Mouse (Mus musculus): ENCODE data around the gene Slc22a1.

Gene Slc22a1

GRCm38 (mm10) chr17:12630976-12631730 is 44.5 kb downstream of the Slc22a1 start:
- DNase-seq: no peak

- no peak for DNase-seq
Observed at GRCm38 (mm10) chr17:12627983-12628382, 47.6 kb downstream of the Slc22a1 start.

DNA sequence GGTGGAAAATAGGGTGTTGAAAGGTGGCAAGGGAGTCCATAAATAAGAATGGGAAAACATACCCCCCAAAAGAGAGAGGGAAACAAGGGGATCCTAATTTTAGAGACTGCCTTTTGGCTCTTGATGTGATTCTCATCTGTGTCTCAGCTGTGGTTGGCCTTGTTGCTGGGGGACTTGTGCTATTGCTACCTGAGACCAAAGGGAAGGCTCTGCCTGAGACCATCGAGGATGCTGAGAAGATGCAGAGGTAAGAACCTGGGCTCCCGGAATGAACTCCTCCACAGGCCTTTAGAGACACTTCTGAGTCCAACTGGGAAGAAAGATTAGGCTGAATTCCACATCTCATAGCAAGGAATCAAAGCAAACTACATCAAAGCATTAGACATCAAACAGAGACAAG is 56.0 kb downstream of the Slc22a1 start:
- DNase-seq: no peak

DNA sequence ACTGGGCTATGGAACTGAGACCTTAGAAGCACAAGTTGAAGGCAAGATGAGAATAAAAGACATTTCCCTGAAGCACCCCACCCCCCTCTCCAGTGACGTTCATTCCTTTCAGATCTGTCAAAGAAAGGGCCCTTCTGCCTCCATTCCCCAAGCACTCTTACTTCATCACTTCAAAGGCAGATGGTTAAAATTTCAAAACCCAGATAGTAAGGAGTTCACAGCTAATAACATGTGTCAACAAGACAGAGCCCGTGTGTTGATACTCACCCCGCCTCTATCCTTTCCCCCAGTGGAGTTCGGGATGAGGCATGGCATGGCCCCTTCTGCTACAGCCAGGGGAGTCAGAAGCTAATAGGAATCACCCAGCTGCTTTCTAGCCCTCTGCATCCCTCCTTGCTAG is 60.2 kb downstream of the Slc22a1 start:
- DNase-seq: no peak

GRCm38 (mm10) chr17:12614511-12615385 is 60.9 kb downstream of the Slc22a1 start:
- DNase-seq: no peak

DNA sequence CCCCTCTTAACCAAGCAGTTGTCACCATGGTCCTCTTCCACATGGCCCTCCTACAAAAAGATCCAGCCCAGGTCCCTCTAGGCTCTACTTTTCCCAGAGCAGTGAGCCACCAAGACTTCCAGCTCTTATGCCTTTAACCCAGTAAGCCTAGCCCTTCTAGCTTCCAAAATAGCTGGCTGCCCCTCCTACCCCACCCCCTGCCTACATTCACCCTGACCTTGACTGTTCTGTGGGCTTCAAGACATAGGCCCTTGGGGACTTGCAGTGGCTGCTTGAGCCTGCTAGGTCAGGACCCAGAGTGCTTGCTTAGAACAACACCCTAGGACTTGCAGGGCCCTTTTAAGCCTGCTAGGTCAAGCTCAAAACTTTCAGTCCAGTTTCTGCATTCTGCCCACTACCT is 68.4 kb downstream of the Slc22a1 start:
- no peak for DNase-seq

GRCm38 (mm10) chr17:12606634-12607033 is 69.0 kb downstream of the Slc22a1 start:
- DNase-seq: no peak
